10 mouse cellular contexts compared by ENCODE assay signal in the genomic region with DNA sequence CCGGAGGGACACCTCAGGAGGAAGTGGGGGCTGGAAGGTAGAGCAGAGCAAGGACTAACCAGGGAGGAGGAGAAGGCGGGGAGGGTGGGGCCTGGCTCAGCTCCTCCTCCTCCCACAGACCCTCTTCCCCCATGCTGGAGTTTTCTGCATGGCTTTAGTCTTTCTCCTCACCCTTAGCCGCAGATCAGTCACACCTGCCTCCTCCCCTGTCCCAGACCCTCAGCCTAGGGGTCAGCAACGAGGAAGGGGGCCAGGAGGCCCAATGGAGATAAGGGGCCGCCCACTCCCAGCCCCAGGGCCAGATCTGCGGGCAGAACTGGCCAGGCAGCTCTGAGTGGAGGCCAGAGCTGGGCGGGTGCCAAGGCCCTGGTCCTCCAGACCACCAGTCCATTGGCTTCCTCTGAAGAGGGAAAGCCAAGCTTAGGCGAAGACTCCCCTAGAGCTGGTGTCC. TPM values are rescaled to one million over a fixed set of nuclear protein-coding genes. Genes with fewer than 3 reads are reported as not detected.
DNase-seq lines count a peak whose midpoint lies in the region; ATAC-seq and TF ChIP-seq lines count a peak whose summit lies in the region.
"Had no signal": no experiment of that assay in that cellular context is flagged by ENCODE, and none has a peak within 500 bp of the region (broad histone marks: within the 10 kb centered on the region; RNA-seq: fewer than 3 reads in every experiment).

No protein-coding gene starts in this region.

- intact Hi-C loops in heart, adult 2 months (cut with DNase I) = no loop called here
- intact Hi-C loops in heart, postnatal 10 days (cut with DNase I) = no loop called here

- no peaks in the 10 kb centered on the region for H3K36me3 ChIP-seq in heart, adult 2 months (ENCODE audit: control insufficient read depth, insufficient read depth, low read length)
- no peaks in the 10 kb centered on the region for H3K36me3 ChIP-seq in midbrain, embryonic 12.5 days
- no peaks in the 10 kb centered on the region for H3K36me3 ChIP-seq in midbrain, embryonic 15.5 days (replicated peaks)
- peaks cover 7% of the 10 kb centered on the region; the same call in 1 of the 2 replicates for H3K36me3 ChIP-seq in stomach, embryonic 14.5 days (ENCODE audit: control insufficient read depth, insufficient read depth, low read length)

- ATAC-seq in midbrain, embryonic 12.5 days (ENCODE audit: low FRiP score, low read depth) = no peak
- no peak for ATAC-seq in midbrain, embryonic 15.5 days (replicated peaks)
- ATAC-seq in stomach, embryonic 14.5 days (ENCODE audit: insufficient number of reproducible peaks, insufficient read depth, low FRiP score, low read depth) = 0 out of 2 replicates have a peak, but pooled peaks have one; percentile 10
- ATAC-seq in cerebellum, adult (ENCODE audit: insufficient number of reproducible peaks, low FRiP score, low TSS enrichment) = no peak

- TF ChIP-seq CTCF in heart, adult 2 months (IDR thresholded peaks at IDR 0.05) = no peak

- 32% methylated on average over 8 of the region's 8 CpGs for WGBS in heart, adult 2 months
- WGBS in midbrain, embryonic 12.5 days = 14% methylated on average over 8 of the region's 8 CpGs
- 16% methylated on average over 8 of the region's 8 CpGs for WGBS in midbrain, embryonic 15.5 days
- WGBS in stomach, embryonic 14.5 days = 4% methylated on average over 8 of the region's 8 CpGs

- H3K4me2 ChIP-seq in midbrain, embryonic 12.5 days (replicated peaks) = no peak overlapping the region
- H3K4me2 ChIP-seq in midbrain, embryonic 15.5 days = no peak overlapping the region
- H3K4me2 ChIP-seq in stomach, embryonic 14.5 days (replicated peaks; ENCODE audit: low read depth, low read length) = peak overlapping the region; percentile 55

- H3K4me3 ChIP-seq in heart, adult 2 months = no peak overlapping the region; the same call in 1 of the 2 replicates
- no peak overlapping the region for H3K4me3 ChIP-seq in midbrain, embryonic 12.5 days
- no peak overlapping the region for H3K4me3 ChIP-seq in midbrain, embryonic 15.5 days
- peak overlapping the region; percentile 21 for H3K4me3 ChIP-seq in stomach, embryonic 14.5 days (ENCODE audit: low read depth, low read length)

- no peak for TF ChIP-seq EP300 in heart, adult 2 months (IDR thresholded peaks at IDR 0.05; ENCODE audit: insufficient read depth, low read depth, low read length)

- peaks cover 6% of the 10 kb centered on the region for H3K4me1 ChIP-seq in heart, adult 2 months (ENCODE audit: control insufficient read depth, insufficient read depth, low read length)
- peaks cover 53% of the 10 kb centered on the region for H3K4me1 ChIP-seq in midbrain, embryonic 12.5 days
- peaks cover 27% of the 10 kb centered on the region for H3K4me1 ChIP-seq in midbrain, embryonic 15.5 days
- H3K4me1 ChIP-seq in stomach, embryonic 14.5 days (ENCODE audit: control insufficient read depth, insufficient read depth, low read length) = peaks cover 86% of the 10 kb centered on the region

- no peaks in the 10 kb centered on the region for H3K79me2 ChIP-seq in heart, adult 2 months (replicated peaks; ENCODE audit: control insufficient read depth, insufficient read depth, low read length)

- no peak overlapping the region; the same call in 1 of the 2 replicates for H3K9ac ChIP-seq in heart, adult 2 months (ENCODE audit: low read depth, low read length)
- 0 out of 2 replicates have a peak overlapping the region, but pooled peaks have one; percentile 21 for H3K9ac ChIP-seq in midbrain, embryonic 12.5 days (replicated peaks)
- no peak overlapping the region for H3K9ac ChIP-seq in midbrain, embryonic 15.5 days
- H3K9ac ChIP-seq in stomach, embryonic 14.5 days (replicated peaks; ENCODE audit: low read depth, low read length) = peak overlapping the region; percentile 38

- H3K9me3 ChIP-seq in midbrain, embryonic 12.5 days = no peaks in the 10 kb centered on the region
- H3K9me3 ChIP-seq in midbrain, embryonic 15.5 days = no peaks in the 10 kb centered on the region
- H3K9me3 ChIP-seq in stomach, embryonic 14.5 days (ENCODE audit: control insufficient read depth, low read depth, low read length) = no peaks in the 10 kb centered on the region

- DNase-seq in heart, adult 2 months = peak in 1 of 2 experiments; percentile 23
- DNase-seq in heart, adult 9 months (ENCODE audit: low spot score in 2 of 2) = no peak
- DNase-seq in heart, postnatal 10 days = peak; percentile 33 to 58
- DNase-seq in frontal cortex, postnatal 14 days (ENCODE audit: low spot score in 2 of 2) = no peak

- H3K27me3 ChIP-seq in heart, adult 2 months (ENCODE audit: control insufficient read depth, insufficient read depth, low read length) = no peaks in the 10 kb centered on the region
- peaks cover 31% of the 10 kb centered on the region; the same call in 1 of the 2 replicates for H3K27me3 ChIP-seq in midbrain, embryonic 12.5 days
- peaks cover 4% of the 10 kb centered on the region; the same call in 1 of the 2 replicates for H3K27me3 ChIP-seq in midbrain, embryonic 15.5 days (replicated peaks)
- H3K27me3 ChIP-seq in stomach, embryonic 14.5 days (ENCODE audit: control insufficient read depth, insufficient read depth, low read length) = no peaks in the 10 kb centered on the region

- no peak for TF ChIP-seq POLR2A in heart, adult 2 months (IDR thresholded peaks at IDR 0.05; ENCODE audit: insufficient read depth, low read depth, low read length)

- H3K27ac ChIP-seq in heart, adult 2 months = peak overlapping the region; percentile 53
- H3K27ac ChIP-seq in midbrain, embryonic 12.5 days (replicated peaks) = peak overlapping the region; percentile 25; the same call in 1 of the 2 replicates
- no peak overlapping the region for H3K27ac ChIP-seq in midbrain, embryonic 15.5 days
- peak overlapping the region; percentile 99 for H3K27ac ChIP-seq in stomach, embryonic 14.5 days (ENCODE audit: low read length)

RNA-seq across cellular contexts. Expression of a gene that starts 5.3 kb away (rescaled TPM):
- total RNA-seq in heart, adult 2 months (2021) = 10 to 100 TPM; 12.7 to 13.7 TPM
- 20.2 and 21.2 TPM in 2 replicates for polyA plus RNA-seq in heart, adult 2 months (2012; rRNA removed)
- polyA plus RNA-seq in midbrain, embryonic 12.5 days (2016; fragmentation: Nextera tagmentation; extraction: Ambion mirVana) = 5.2 and 5.7 TPM in 2 replicates
- polyA plus RNA-seq in midbrain, embryonic 15.5 days (2015; fragmentation: Nextera tagmentation; extraction: Ambion mirVana) = 1.4 and 2.1 TPM in 2 replicates
- total RNA-seq in heart, postnatal 10 days (2021) = 10 to 100 TPM; 15.3 to 19.3 TPM
- polyA plus RNA-seq in stomach, embryonic 14.5 days (2014; fragmentation: Nextera tagmentation; extraction: Ambion mirVana) = 15.7 and 16.0 TPM in 2 replicates

RNA-seq across cellular contexts. Expression of a gene that starts 17.0 kb away (rescaled TPM):
- total RNA-seq in heart, adult 2 months (2021) = 100 to 1,000 TPM; 360 to 417 TPM
- 634 and 1,197 TPM in 2 replicates for polyA plus RNA-seq in heart, adult 2 months (2012; rRNA removed)
- 329 and 373 TPM in 2 replicates for polyA plus RNA-seq in midbrain, embryonic 12.5 days (2016; fragmentation: Nextera tagmentation; extraction: Ambion mirVana)
- 307 and 313 TPM in 2 replicates for polyA plus RNA-seq in midbrain, embryonic 15.5 days (2015; fragmentation: Nextera tagmentation; extraction: Ambion mirVana)
- 100 to 1,000 TPM; 584 to 595 TPM for total RNA-seq in heart, postnatal 10 days (2021)
- polyA plus RNA-seq in stomach, embryonic 14.5 days (2014; fragmentation: Nextera tagmentation; extraction: Ambion mirVana) = 797 and 911 TPM in 2 replicates

RNA-seq across cellular contexts. Expression of a gene that starts 19.7 kb away (rescaled TPM):
- total RNA-seq in heart, adult 2 months (2021) = not detected
- polyA plus RNA-seq in heart, adult 2 months (2012; rRNA removed) = 0.38 TPM in 1 of 2 replicates, not detected in the other
- polyA plus RNA-seq in midbrain, embryonic 12.5 days (2016; fragmentation: Nextera tagmentation; extraction: Ambion mirVana) = 4.9 and 5.1 TPM in 2 replicates
- 1.3 and 1.9 TPM in 2 replicates for polyA plus RNA-seq in midbrain, embryonic 15.5 days (2015; fragmentation: Nextera tagmentation; extraction: Ambion mirVana)
- under 1 TPM; 0.86 to 0.94 TPM for total RNA-seq in heart, postnatal 10 days (2021)
- 5.2 and 6.6 TPM in 2 replicates for polyA plus RNA-seq in stomach, embryonic 14.5 days (2014; fragmentation: Nextera tagmentation; extraction: Ambion mirVana)
- total RNA-seq: left cerebral cortex, postnatal 36 days had no signal
- polyA plus RNA-seq: frontal cortex, adult 2 months had no signal

RNA-seq across cellular contexts. Expression of a gene that starts 32.0 kb away (rescaled TPM):
- 10 to 100 TPM; 11.2 to 12.0 TPM for total RNA-seq in heart, adult 2 months (2021)
- polyA plus RNA-seq in heart, adult 2 months (2012; rRNA removed) = 7.4 and 11.8 TPM in 2 replicates
- 28.5 and 30.5 TPM in 2 replicates for polyA plus RNA-seq in midbrain, embryonic 12.5 days (2016; fragmentation: Nextera tagmentation; extraction: Ambion mirVana)
- 27.8 and 28.5 TPM in 2 replicates for polyA plus RNA-seq in midbrain, embryonic 15.5 days (2015; fragmentation: Nextera tagmentation; extraction: Ambion mirVana)
- 10 to 100 TPM; 16.9 to 18.2 TPM for total RNA-seq in heart, postnatal 10 days (2021)
- polyA plus RNA-seq in stomach, embryonic 14.5 days (2014; fragmentation: Nextera tagmentation; extraction: Ambion mirVana) = 26.5 and 29.9 TPM in 2 replicates

Comparison
In these comparisons a context has a peak if more than half of its experiments do, and no peak if none do; other contexts are left out.
1. DNase-seq: peak in heart, postnatal 10 days (2 of 2); none in heart, adult 9 months (0 of 2) and frontal cortex, postnatal 14 days (0 of 2).
2. H3K9ac ChIP-seq: peak in midbrain, embryonic 12.5 days (single experiment) and stomach, embryonic 14.5 days (single experiment); none in heart, adult 2 months (single experiment) and midbrain, embryonic 15.5 days (single experiment).